Mouse (Mus musculus): ENCODE measurements around the gene Rad51b.

The Rad51b gene

GRCm38 (mm10) chr12:79380190-79380589, 83.1 kb downstream of the Rad51b start:
- DNase-seq (ENCODE audit: low spot score in 2 of 2): no peak

- DNase-seq (ENCODE audit: low spot score in 2 of 2): no peak
These were observed 84.4 kb downstream of the Rad51b start for GRCm38 (mm10) chr12:79381489-79381888.

- DNase-seq (ENCODE audit: low spot score in 2 of 2): no peak
These were observed 85.3 kb downstream of the Rad51b start for GRCm38 (mm10) chr12:79382416-79382815.

- no peak for DNase-seq (ENCODE audit: low spot score in 2 of 2)
These were observed 86.5 kb downstream of the Rad51b start for GRCm38 (mm10) chr12:79383583-79383982.

- DNase-seq (ENCODE audit: low spot score in 2 of 2): no peak
These were observed 87.7 kb downstream of the Rad51b start for GRCm38 (mm10) chr12:79384787-79385186.

- DNase-seq (ENCODE audit: low spot score in 2 of 2): no peak
These were observed 88.1 kb downstream of the Rad51b start for GRCm38 (mm10) chr12:79385199-79385598.

GRCm38 (mm10) chr12:79387886-79388285, 90.8 kb downstream of the Rad51b start:
- no peak for DNase-seq (ENCODE audit: low spot score in 2 of 2)

GRCm38 (mm10) chr12:79389251-79389650, 92.2 kb downstream of the Rad51b start:
- no peak for DNase-seq (ENCODE audit: low spot score in 2 of 2)

GRCm38 (mm10) chr12:79389971-79390370, 92.9 kb downstream of the Rad51b start:
- no peak for DNase-seq (ENCODE audit: low spot score in 2 of 2)

- no peak for DNase-seq (ENCODE audit: low spot score in 2 of 2)
These were observed 96.6 kb downstream of the Rad51b start for GRCm38 (mm10) chr12:79393636-79394035.

- no peak for DNase-seq (ENCODE audit: low spot score in 2 of 2)
These were observed 106.9 kb downstream of the Rad51b start for GRCm38 (mm10) chr12:79403992-79404391.

GRCm38 (mm10) chr12:79404494-79404893, 107.4 kb downstream of the Rad51b start:
- no peak for DNase-seq (ENCODE audit: low spot score in 2 of 2)

GRCm38 (mm10) chr12:79408677-79409076, 111.6 kb downstream of the Rad51b start:
- DNase-seq (ENCODE audit: low spot score in 2 of 2): no peak

GRCm38 (mm10) chr12:79409126-79409860, 112.2 kb downstream of the Rad51b start:
- no peak for DNase-seq (ENCODE audit: low spot score in 2 of 2)

GRCm38 (mm10) chr12:79412894-79413507, 115.9 kb downstream of the Rad51b start:
- no peak for DNase-seq (ENCODE audit: low spot score in 2 of 2)

- DNase-seq (ENCODE audit: low spot score in 2 of 2): no peak
These were observed 120.3 kb downstream of the Rad51b start for GRCm38 (mm10) chr12:79417360-79417759.

GRCm38 (mm10) chr12:79420605-79421004, 123.5 kb downstream of the Rad51b start:
- DNase-seq (ENCODE audit: low spot score in 2 of 2): no peak

- no peak for DNase-seq (ENCODE audit: low spot score in 2 of 2)
These were observed 132.6 kb downstream of the Rad51b start for GRCm38 (mm10) chr12:79429507-79430291.

- DNase-seq (ENCODE audit: low spot score in 2 of 2): no peak
These were observed 134.1 kb downstream of the Rad51b start for GRCm38 (mm10) chr12:79431138-79431537.

- DNase-seq (ENCODE audit: low spot score in 2 of 2): no peak
These were observed 136.8 kb downstream of the Rad51b start for GRCm38 (mm10) chr12:79433724-79434442.

- no peak for DNase-seq (ENCODE audit: low spot score in 2 of 2)
These were observed 138.4 kb downstream of the Rad51b start for GRCm38 (mm10) chr12:79435474-79435873.

GRCm38 (mm10) chr12:79436035-79436434, 139.0 kb downstream of the Rad51b start:
- DNase-seq (ENCODE audit: low spot score in 2 of 2): no peak
